Mouse (Mus musculus) lung, adult 2 months (tissue): ENCODE results near the gene Psmd14.

ENCODE experiments used
- CTCF ChIP-seq: fragments of 200-500 bp; IDR thresholded peaks from 2 replicates; pipeline ENCODE4 v1.5.1; 2011; ENCODE audit warnings: mild to moderate bottlenecking, low read length, control low read depth; ENCODE audit not compliant: insufficient read depth
- POLR2A ChIP-seq: fragments of 200-500 bp; IDR thresholded peaks from 2 replicates; pipeline ENCODE4 v1.6.1; 2011; ENCODE audit warnings: low read depth, mild to moderate bottlenecking, control low read depth, low read length, borderline replicate concordance; ENCODE audit errors: extremely low read depth

- TF ChIP-seq CTCF (no peak), POLR2A (no peak)
Measured at GRCm38 (mm10) chr2:61754989-61755388, 43.5 kb downstream of the Psmd14 start.
